Mouse (Mus musculus): ENCODE results near the gene Gm13278. TPM values are rescaled to one million over a fixed set of nuclear protein-coding genes. Genes with fewer than 3 reads are reported as not detected.

Gm13278 gene
- polyA plus RNA-seq, 1 experiment from 2014 or later, result not detected

Other genes with a start within 250 kb of the Gm13278 start
- gene Ifna15, start 233.3 kb upstream of the Gm13278 start, polyA plus RNA-seq (2015; fragmentation: Nextera tagmentation; extraction: Ambion mirVana), result not detected in 2 replicates
- gene Ifna14, start 219.8 kb upstream of the Gm13278 start, polyA plus RNA-seq (2015; fragmentation: Nextera tagmentation; extraction: Ambion mirVana), result not detected in 2 replicates
- not detected in 2 replicates for gene Ifna9, start 199.2 kb upstream of the Gm13278 start, polyA plus RNA-seq (2015; fragmentation: Nextera tagmentation; extraction: Ambion mirVana)
- gene Ifna12, start 188.2 kb upstream of the Gm13278 start, polyA plus RNA-seq (2015; fragmentation: Nextera tagmentation; extraction: Ambion mirVana), result not detected in 2 replicates
- gene C87499, start 157.1 kb upstream of the Gm13278 start, polyA plus RNA-seq (2015; fragmentation: Nextera tagmentation; extraction: Ambion mirVana), result not detected in 2 replicates
- gene Ifna13, start 147.1 kb upstream of the Gm13278 start, polyA plus RNA-seq (2015; fragmentation: Nextera tagmentation; extraction: Ambion mirVana), result not detected in 2 replicates
- not detected in 2 replicates for gene Ifna16, start 114.6 kb upstream of the Gm13278 start, polyA plus RNA-seq (2015; fragmentation: Nextera tagmentation; extraction: Ambion mirVana)
- gene Ifna2, start 107.6 kb upstream of the Gm13278 start, polyA plus RNA-seq (2015; fragmentation: Nextera tagmentation; extraction: Ambion mirVana), result not detected in 2 replicates
- not detected in 2 replicates for gene Ifnab, start 100.2 kb upstream of the Gm13278 start, polyA plus RNA-seq (2015; fragmentation: Nextera tagmentation; extraction: Ambion mirVana)
- gene Gm26566, start 69.7 kb upstream of the Gm13278 start, polyA plus RNA-seq (2015; fragmentation: Nextera tagmentation; extraction: Ambion mirVana), result 0.34 and 0.37 TPM in 2 replicates
- gene Klhl9, start 69.1 kb upstream of the Gm13278 start, polyA plus RNA-seq (2015; fragmentation: Nextera tagmentation; extraction: Ambion mirVana), result 47.0 and 61.7 TPM in 2 replicates
- gene Gm13271, start 36.7 kb upstream of the Gm13278 start, polyA plus RNA-seq (2015; fragmentation: Nextera tagmentation; extraction: Ambion mirVana), result not detected in 2 replicates
- gene Gm13283, start 31.4 kb upstream of the Gm13278 start, polyA plus RNA-seq (2015; fragmentation: Nextera tagmentation; extraction: Ambion mirVana), result 0.28 and 0.35 TPM in 2 replicates
- gene Gm13290, start 17.7 kb upstream of the Gm13278 start, polyA plus RNA-seq (2015; fragmentation: Nextera tagmentation; extraction: Ambion mirVana), result not detected in 2 replicates
- gene Gm13289, start 14.6 kb upstream of the Gm13278 start, polyA plus RNA-seq (2015; fragmentation: Nextera tagmentation; extraction: Ambion mirVana), result not detected in 2 replicates
- not detected in 2 replicates for gene Gm13272, start 11.7 kb upstream of the Gm13278 start, polyA plus RNA-seq (2015; fragmentation: Nextera tagmentation; extraction: Ambion mirVana)
- 0.17 and 0.28 TPM in 2 replicates for gene Ifnz, start 9.4 kb upstream of the Gm13278 start, polyA plus RNA-seq (2015; fragmentation: Nextera tagmentation; extraction: Ambion mirVana)
- not detected in 2 replicates for gene Gm13276, start 5.8 kb upstream of the Gm13278 start, polyA plus RNA-seq (2015; fragmentation: Nextera tagmentation; extraction: Ambion mirVana)
- not detected in 2 replicates for gene Gm13277, start 2.9 kb upstream of the Gm13278 start, polyA plus RNA-seq (2015; fragmentation: Nextera tagmentation; extraction: Ambion mirVana)
- not detected in 2 replicates for gene Gm13275, start 2.9 kb downstream of the Gm13278 start, polyA plus RNA-seq (2015; fragmentation: Nextera tagmentation; extraction: Ambion mirVana)
- not detected in 2 replicates for gene Gm13279, start 5.8 kb downstream of the Gm13278 start, polyA plus RNA-seq (2015; fragmentation: Nextera tagmentation; extraction: Ambion mirVana)
- 1.6 and 1.7 TPM in 2 replicates for gene Gm13285, start 8.1 kb downstream of the Gm13278 start, polyA plus RNA-seq (2015; fragmentation: Nextera tagmentation; extraction: Ambion mirVana)
- gene Gm13287, start 11.7 kb downstream of the Gm13278 start, polyA plus RNA-seq (2015; fragmentation: Nextera tagmentation; extraction: Ambion mirVana), result not detected in 2 replicates
- 0.21 TPM in 1 of 2 replicates, not detected in the other for gene Gm13288, start 14.0 kb downstream of the Gm13278 start, polyA plus RNA-seq (2015; fragmentation: Nextera tagmentation; extraction: Ambion mirVana)
- not detected in 2 replicates for gene Ifna7, start 24.7 kb downstream of the Gm13278 start, polyA plus RNA-seq (2015; fragmentation: Nextera tagmentation; extraction: Ambion mirVana)
- gene Ifna11, start 28.4 kb downstream of the Gm13278 start, polyA plus RNA-seq (2015; fragmentation: Nextera tagmentation; extraction: Ambion mirVana), result not detected in 2 replicates
- gene Ifna6, start 35.9 kb downstream of the Gm13278 start, polyA plus RNA-seq (2015; fragmentation: Nextera tagmentation; extraction: Ambion mirVana), result not detected in 2 replicates
- not detected in 2 replicates for gene Ifna5, start 44.0 kb downstream of the Gm13278 start, polyA plus RNA-seq (2015; fragmentation: Nextera tagmentation; extraction: Ambion mirVana)
- not detected in 2 replicates for gene Ifna4, start 50.3 kb downstream of the Gm13278 start, polyA plus RNA-seq (2015; fragmentation: Nextera tagmentation; extraction: Ambion mirVana)
- gene Ifna1, start 58.5 kb downstream of the Gm13278 start, polyA plus RNA-seq (2015; fragmentation: Nextera tagmentation; extraction: Ambion mirVana), result not detected in 2 replicates
- not detected in 2 replicates for gene Ifne, start 88.7 kb downstream of the Gm13278 start, polyA plus RNA-seq (2015; fragmentation: Nextera tagmentation; extraction: Ambion mirVana)

Measured in urinary bladder, postnatal 0 days (tissue).